Mouse (Mus musculus) regulatory T cell (primary cell): ENCODE results near the gene Theg.

Experiments
- in situ Hi-C: fragments of 300-600 bp; cut with MboI, MseI; formaldehyde crosslinking; loops from one replicate; pipeline ENCODE4 v1.15.1; 2025; ENCODE audit warnings: high pct_unique_total_duplicates

Gene Theg

DNA sequence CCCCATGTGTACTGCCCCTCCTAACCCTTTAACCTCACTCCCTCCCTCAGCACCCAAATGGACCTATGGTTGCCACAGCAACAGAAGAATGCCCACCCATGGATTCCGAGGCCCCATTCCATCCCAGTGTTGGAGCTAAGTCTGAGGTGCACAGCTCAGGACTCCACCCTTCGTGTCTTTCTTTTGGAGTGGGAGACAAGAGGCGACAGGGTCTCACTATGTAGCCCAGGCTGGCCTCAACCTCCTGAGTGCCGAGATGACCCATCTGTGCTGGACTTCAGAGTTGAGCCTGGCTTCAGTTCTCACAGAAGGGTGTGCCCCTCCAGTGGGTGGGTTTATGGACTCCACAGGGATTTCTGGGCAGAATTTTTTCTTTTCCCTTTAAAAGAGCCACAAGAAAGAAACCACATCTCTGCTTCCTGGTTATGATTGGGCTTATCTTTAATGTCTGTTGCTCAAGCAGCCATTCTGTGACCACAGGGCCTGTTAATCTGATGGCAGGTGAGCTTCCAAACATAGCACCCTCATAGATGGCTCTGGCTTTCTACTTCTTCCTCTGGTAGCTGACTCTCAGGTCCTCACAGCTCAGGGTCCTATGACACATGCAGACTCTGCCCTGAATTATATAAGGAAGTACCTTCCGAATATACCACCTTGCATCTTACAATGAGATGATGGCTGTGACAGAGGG lies at the start of gene Theg:
Gene Theg (minus strand): TSS at position 271 of the 691 bp plus-strand sequence.
- in situ Hi-C loops, result no loop called here

- in situ Hi-C loops, result no loop called here
Observed at GRCm38 (mm10) chr10:79636287-79636686, 49.2 kb upstream of the Theg start.

GRCm38 (mm10) chr10:79633006-79633777 lies 46.1 kb upstream of the Theg start:
- in situ Hi-C loops, result no loop called here

DNA sequence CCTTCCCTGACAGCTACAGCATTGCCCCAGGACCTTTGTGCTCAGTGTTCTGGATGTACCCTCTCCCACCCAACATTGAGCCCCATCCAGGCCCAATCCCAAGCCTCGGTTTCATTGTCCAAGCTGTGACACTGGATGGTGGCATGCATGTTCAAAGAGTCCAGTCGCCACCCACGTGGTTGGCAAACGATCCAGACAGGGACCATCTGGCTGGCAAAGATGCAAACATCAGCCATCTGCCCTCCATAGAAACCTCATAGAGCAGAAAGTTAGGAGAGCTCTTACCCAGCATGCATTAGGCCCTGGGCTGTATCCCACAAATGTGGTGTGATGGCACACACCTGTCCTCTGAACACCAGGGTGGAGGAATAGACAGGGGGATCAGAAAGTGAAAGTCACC lies 44.3 kb upstream of the Theg start:
- in situ Hi-C loops, result no loop called here

DNA sequence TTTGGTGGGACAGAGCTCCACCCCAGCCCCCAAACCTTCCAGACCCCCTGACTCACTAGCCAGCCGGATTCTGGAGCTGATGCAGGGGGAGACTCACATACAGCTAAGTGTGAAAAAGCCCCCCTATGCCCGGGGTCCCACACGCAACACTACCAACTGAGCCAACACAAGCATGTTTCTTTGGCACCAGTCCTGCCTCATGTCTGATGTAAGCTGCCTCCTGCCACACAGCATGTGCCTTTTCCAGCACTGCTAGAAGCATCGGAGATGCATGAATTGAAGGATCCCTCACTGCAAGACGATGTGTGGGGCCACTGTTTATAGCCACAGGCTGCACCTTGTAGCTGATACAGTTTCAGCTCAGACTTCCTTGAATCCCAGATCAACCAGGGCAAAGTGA lies 41.2 kb upstream of the Theg start:
- in situ Hi-C loops, result no loop called here

DNA sequence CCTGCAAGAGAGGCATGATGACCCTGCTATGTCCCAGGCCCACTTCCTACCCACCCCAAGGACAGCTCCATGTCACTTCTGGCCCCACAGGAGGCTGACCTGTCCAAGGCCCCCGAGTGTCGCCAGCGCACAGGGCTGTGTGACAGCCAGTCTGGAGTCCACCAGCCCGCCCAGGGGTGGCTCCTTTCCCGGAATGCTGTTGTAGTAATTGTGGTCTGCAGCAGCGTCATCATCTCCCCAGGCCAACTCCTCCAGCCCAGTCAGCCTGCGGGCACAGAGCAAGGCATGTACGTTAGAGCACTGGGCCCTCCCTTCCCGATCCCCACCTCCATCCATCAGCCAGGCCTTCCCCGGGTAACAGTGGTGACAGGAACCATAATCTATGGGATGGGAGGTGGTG lies 39.0 kb upstream of the Theg start:
- in situ Hi-C loops, result no loop called here

DNA sequence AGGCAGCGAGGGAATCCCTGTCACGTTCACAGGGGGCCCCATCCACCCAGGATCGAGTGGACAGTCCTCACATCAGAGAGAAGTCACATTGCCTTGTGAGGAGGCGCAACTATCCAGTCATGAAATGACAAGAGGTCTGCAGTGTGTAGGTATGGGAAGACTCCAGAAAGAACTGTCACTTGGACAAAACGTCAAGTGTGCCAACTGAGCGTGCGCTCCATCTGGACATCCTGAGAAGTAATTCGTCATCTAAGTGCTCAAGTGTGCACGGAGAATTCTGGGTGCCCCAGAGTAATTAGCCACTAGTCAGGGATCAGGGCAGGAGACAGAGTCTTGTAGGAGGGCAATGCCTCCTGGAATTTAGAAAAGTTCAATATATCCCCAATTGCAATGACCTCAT lies 38.3 kb upstream of the Theg start:
- in situ Hi-C loops, result no loop called here

DNA sequence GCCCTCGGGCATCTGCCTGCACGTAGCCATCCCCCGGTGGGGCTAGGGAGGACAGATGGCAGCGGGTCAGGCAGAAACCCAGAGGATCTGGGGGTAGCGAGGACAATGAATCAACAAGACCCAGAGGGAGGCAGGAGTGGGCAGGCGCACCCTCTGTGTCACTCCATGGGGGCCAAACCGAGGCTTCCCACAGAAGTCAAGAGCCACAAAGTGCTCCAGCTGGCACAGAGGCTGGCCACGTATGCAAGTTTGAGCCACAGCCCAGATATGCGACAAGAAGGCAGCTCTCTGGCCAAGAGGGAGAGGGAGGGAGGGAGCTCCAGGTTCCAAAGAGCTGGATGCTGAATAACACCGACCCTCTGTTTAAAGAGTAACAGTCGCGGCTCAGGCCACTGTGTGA lies 36.8 kb upstream of the Theg start:
- in situ Hi-C loops, result no loop called here

DNA sequence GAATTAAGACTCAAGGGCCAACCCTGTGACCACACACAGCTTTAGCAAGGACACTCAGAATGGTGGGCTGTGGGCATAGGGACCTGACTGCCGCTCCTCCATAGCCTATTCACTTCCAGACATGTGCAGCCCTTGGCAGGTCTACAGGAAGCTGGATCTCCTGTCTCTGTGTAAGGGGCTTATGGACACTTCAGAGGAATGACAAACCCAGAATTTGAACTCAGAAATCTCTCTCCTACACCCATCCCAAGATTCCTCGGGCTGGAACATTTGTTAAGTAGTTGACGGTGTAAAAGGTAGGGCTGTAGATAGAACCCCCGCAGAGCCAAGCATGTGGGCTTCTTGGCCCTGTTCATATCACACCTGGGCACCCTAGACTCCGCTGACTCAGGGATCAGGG lies 29.2 kb upstream of the Theg start:
- in situ Hi-C loops, result no loop called here

DNA sequence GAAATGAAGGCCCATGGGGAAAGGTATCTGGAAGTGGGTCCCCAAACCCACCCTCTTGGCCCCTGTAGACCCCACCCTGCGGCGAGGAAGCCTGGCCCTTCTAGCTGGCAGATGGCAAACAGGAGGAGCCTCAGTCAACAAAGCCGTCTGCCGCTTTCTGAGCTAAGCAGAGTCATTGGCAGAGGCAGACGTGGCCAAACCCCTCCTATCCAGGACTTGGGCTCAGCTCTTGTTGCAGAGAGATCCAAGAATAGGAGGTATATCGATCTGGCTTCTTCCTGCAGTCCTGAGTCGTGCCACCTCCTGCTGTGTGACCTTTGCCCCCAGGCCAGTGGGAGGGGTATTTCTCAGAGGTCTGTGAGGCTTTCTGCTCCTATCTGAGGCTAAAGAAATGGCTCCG lies 28.7 kb upstream of the Theg start:
- in situ Hi-C loops, result no loop called here

DNA sequence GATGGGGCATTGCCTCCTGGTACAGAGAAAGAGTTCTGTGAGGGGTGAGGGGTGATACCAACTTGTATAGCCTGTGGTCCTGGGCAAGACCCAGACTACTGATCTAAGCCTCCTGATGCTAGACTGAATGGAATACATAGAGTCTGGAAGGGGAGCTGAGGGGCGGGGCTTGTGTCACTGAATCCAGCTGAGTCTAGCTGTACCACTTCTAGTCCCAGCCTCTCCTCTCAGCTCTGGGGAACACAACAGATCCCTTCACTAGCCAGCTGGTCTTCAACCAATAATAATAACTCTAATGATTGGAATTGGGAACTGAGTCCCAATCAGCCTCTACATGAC lies 27.1 kb upstream of the Theg start:
- in situ Hi-C loops, result no loop called here

DNA sequence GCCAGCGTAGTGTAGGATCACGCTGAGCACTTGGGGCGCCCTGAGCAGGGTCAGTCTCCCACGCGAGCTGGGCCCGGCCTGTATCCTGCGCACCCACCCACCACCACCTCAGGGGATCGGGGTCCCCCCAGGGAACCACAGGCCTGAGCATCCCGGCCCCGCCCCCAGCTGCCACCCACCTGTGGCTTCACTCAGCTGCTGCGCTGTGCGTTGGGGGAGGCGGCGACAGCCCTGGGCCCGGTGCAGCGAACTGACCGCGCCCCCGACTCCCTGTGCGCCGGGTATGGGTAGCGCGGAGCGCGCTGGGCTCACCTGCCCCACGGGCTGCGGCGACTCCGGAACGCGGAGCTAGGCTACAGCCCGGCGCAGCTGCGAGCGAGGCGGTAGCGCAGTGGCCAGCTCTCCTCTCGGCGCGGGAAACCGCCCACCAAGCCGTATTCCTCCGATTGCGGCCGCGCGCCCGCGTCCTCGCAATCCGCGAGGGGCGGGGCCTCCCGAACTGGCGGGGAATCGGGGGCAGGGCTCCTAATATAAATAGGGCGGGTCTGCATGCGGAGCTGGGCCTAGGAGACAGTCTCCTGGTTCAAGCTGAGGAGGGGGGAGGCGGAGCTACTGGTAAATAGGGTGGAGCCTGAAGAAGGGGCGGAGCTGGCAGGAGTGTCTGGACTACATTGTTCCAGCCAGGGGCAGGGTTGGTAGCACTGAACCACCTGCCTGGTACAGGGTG lies 26.6 kb upstream of the Theg start, which contains the start of gene C2cd4c:
Gene C2cd4c (minus strand): TSS at position 448 of the 727 bp plus-strand sequence.
- in situ Hi-C loops, result no loop called here

GRCm38 (mm10) chr10:79612192-79613135 lies 25.3 kb upstream of the Theg start:
- in situ Hi-C loops, result no loop called here

DNA sequence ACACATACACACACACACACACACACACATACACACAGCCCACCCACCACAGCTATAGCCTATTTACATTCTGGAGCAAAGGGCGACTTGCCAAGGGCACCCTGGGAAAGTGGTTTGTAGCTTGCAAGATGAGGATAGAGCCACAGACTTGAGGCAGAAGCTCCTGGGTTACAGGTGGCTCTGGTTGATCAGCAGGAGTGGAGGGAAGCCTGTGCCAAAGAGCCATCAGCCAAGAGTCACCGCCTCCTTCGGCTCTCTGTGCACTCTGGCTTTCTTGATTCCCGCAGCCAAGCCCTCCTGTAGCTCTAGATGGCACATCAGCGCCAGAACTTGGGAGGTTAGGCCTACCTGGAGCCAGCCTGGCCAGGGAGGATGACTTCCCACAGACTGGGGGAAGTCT lies 24.2 kb upstream of the Theg start:
- in situ Hi-C loops, result no loop called here

DNA sequence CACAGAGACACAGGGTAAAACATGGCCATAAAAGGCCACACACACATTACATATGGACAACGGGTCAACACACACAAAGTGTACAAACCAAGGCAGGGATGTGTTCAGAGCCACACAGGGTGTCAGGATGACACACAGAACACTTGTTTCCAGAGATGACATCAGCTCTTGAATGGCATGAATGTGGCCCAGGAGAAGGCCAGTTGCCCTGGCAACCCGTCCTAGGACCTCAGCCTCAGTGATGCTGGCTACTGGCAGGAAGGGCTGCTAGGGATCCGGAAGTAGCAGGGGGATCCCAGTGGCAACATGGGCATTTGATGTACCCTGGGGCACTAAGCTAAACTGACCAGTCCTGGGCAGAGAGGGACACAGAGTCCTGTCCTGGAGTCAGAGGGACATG lies 22.1 kb upstream of the Theg start:
- in situ Hi-C loops, result no loop called here

DNA sequence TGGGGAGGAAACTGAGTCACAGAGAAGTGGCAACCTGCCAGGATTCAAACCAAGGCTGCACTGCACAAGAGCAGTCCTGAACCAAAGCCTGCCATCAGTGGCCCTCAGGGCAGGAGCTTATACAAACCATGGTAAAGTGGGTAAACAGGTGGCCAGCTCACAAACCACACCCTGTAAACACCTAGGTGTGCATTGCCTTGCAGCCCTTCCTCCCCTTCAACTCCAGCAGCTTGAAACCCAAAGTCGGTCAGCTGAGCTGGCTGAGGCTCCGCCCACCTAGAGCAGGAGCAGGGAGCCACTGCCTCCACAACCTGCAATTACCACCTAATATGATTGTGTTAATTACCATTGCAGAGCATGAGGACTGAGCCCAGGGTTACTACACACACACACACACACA lies 20.8 kb upstream of the Theg start:
- in situ Hi-C loops, result no loop called here

- in situ Hi-C loops, result no loop called here
Observed at GRCm38 (mm10) chr10:79606537-79606936, 19.4 kb upstream of the Theg start.

DNA sequence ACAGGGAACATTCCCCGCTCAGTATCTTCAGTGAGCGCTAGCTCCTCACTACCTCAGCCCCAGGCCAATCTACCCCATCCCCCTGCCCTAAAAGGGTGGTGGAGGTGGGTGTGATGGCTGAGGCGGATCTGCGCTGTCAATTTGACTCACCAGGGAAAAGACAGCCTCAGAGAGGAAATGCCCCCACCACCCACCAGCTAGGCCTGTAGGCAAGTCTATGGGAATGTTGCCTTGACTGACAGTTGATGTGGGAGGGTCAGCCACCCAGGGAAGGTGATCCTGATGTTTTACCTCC lies 10.8 kb upstream of the Theg start:
- in situ Hi-C loops, result no loop called here

DNA sequence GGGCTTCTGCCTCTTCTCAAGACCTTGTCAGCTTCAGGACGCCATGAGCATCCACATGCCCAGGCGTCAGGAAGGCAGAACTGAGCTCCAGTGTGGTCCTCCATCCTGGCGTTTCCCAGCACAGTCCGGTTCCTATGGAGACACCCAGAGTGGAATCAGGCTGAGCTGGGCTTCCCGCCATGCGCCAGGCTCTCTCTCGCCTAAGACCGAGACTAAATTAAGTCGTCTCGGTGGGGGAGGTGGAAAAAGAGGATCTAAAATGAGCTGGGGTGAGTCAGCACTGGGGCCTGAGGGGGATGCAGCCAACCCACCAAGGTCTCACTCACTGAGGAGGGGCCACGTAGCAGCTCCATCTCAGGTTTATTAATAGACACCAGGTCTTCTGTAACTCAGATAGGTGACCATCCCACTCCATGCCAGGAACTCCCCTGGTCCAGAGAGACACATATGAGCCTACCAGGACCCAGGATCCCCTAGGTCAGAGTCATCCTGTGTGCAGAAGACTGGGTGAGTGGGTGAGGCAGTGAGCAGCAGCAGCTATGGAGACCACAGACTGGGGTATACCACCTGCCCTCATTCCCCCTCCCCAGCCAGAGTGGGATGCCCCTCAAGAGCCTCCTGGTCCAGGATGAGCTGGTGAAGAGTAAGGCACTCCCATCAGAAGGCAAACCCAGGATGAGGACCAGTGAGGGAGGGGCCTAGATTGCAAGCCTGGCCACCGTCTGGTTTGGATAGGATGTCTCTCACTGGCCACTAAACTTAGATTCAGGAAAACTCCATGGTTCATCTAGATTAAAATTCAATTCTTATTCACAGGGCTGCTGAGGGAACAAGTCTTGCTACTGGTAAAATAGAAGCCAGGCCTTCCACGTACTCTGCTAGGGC lies 10.2 kb upstream of the Theg start:
- in situ Hi-C loops, result no loop called here

GRCm38 (mm10) chr10:79595590-79595929 lies 8.4 kb upstream of the Theg start:
- in situ Hi-C loops, result no loop called here
